Mouse (Mus musculus) myocyte (in vitro differentiated cells): Measurements from ENCODE around the gene AL732309.1. TPM values are rescaled to one million over a fixed set of nuclear protein-coding genes. Genes with fewer than 3 reads are reported as not detected.

Experiments used
- H3K27me3 ChIP-seq: one replicate; pipeline ENCODE4 v1.6.1; 2011; ENCODE audit not compliant: control insufficient read depth, insufficient read depth, insufficient read length
- H3K36me3 ChIP-seq: one replicate; pipeline ENCODE4 v1.6.1; 2011; ENCODE audit not compliant: control insufficient read depth, insufficient read depth
- H3K4me2 ChIP-seq: one replicate; pipeline ENCODE4 v1.6.1; 2011; ENCODE audit warnings: low read depth, control low read depth
- H3K4me3 ChIP-seq: one replicate; pipeline ENCODE4 v1.5.1; 2011; ENCODE audit warnings: mild to moderate bottlenecking, control low read depth, moderate library complexity
- H3K79me2 ChIP-seq: one replicate; pipeline ENCODE4 v1.6.1; 2011; ENCODE audit not compliant: control insufficient read depth, insufficient read depth
- H3ac ChIP-seq: one replicate; pipeline ENCODE4 v1.6.1; 2011; ENCODE audit not compliant: control insufficient read depth, insufficient read length
- CEBPB ChIP-seq: IDR thresholded peaks from 2 replicates; pipeline ENCODE4 v1.6.1; 2011; ENCODE audit warnings: mild to moderate bottlenecking, moderate library complexity; ENCODE audit not compliant: poor library complexity, insufficient read depth, severe bottlenecking
- E2F4 ChIP-seq: IDR thresholded peaks from one replicate; pipeline ENCODE4 v1.6.1; 2011; ENCODE audit warnings: mild to moderate bottlenecking, control low read depth, moderate library complexity; ENCODE audit not compliant: insufficient read depth
- MAX ChIP-seq: IDR thresholded peaks from one replicate; pipeline ENCODE4 v1.6.1; 2011; ENCODE audit warnings: low read depth, mild to moderate bottlenecking, control low read depth
- MYOD1 ChIP-seq, 3 experiments: IDR thresholded peaks; one replicate each; pipeline ENCODE4 v1.6.1; 2011; ENCODE audit warnings: control low read depth in 2 of 3, low read depth in 2 of 3, mild to moderate bottlenecking in 2 of 3, moderate library complexity in 1 of 3; ENCODE audit not compliant: insufficient read length in 2 of 3, control insufficient read depth in 1 of 3
- MYOG ChIP-seq, 3 experiments: IDR thresholded peaks; one replicate each; pipeline ENCODE4 v1.6.1; 2011; ENCODE audit warnings: control low read depth in 2 of 3, low read depth in 2 of 3, mild to moderate bottlenecking in 2 of 3; ENCODE audit not compliant: insufficient read length in 2 of 3, control insufficient read depth in 1 of 3, insufficient read depth in 1 of 3
- POLR2A ChIP-seq: IDR thresholded peaks from one replicate; pipeline ENCODE4 v1.6.1; 2011; ENCODE audit warnings: low read depth, mild to moderate bottlenecking, control low read depth, moderate library complexity; ENCODE audit not compliant: insufficient read length
- POLR2AphosphoS2 ChIP-seq: IDR thresholded peaks from one replicate; pipeline ENCODE4 v1.6.1; 2011; ENCODE audit warnings: low read depth, control low read depth; ENCODE audit not compliant: insufficient read length
- REST ChIP-seq: IDR thresholded peaks from one replicate; pipeline ENCODE4 v1.6.1; 2011; ENCODE audit warnings: mild to moderate bottlenecking, control low read depth, moderate library complexity; ENCODE audit not compliant: insufficient read depth, insufficient read length
- SRF ChIP-seq: IDR thresholded peaks from one replicate; pipeline ENCODE4 v1.6.1; 2011; ENCODE audit warnings: low read depth; ENCODE audit not compliant: control insufficient read depth, insufficient read length
- TCF12 ChIP-seq: IDR thresholded peaks from one replicate; pipeline ENCODE4 v1.6.1; 2011; ENCODE audit warnings: mild to moderate bottlenecking, control low read depth; ENCODE audit not compliant: poor library complexity, insufficient read depth, severe bottlenecking
- TCF3 ChIP-seq: IDR thresholded peaks from one replicate; pipeline ENCODE4 v1.6.1; 2011; ENCODE audit warnings: low read depth, control low read depth; ENCODE audit not compliant: insufficient read length
- USF1 ChIP-seq: IDR thresholded peaks from one replicate; pipeline ENCODE4 v1.6.1; 2011; ENCODE audit warnings: low read depth, mild to moderate bottlenecking, control low read depth, moderate library complexity
- polyA plus RNA-seq: library from polyadenylated mRNA; unstranded; fragments of >200 nt; fragmentation: generic; extraction: Trizol; gene quantifications from one replicate; pipeline ENCODE4 v1.2.1, GENCODE M21; 2012; ENCODE audit warnings: missing spikeins

The AL732309.1 gene
- polyA plus RNA-seq, 1 experiment = 4.5 TPM

GRCm38 (mm10) chr2:25267746-25268309 is 21.2 kb upstream of the AL732309.1 start:
- no peaks in the 10 kb centered on the region for H3K36me3 ChIP-seq
- peaks cover 23% of the 10 kb centered on the region for H3K79me2 ChIP-seq
- H3K4me2 ChIP-seq = peak overlapping the region; percentile 5
- no peak overlapping the region for H3K4me3 ChIP-seq
- H3ac ChIP-seq = no peak overlapping the region
- TF ChIP-seq TCF3 (no peak), MYOD1 (IDR thresholded peaks at IDR 0.05; ENCODE audit: control insufficient read depth in 1 of 3, insufficient read length in 2 of 3, low read depth in 2 of 3) (no peak), MAX (no peak), REST (no peak), POLR2AphosphoS2 (no peak), USF1 (no peak), CEBPB (no peak), E2F4 (no peak), SRF (no peak), MYOG (IDR thresholded peaks at IDR 0.05; ENCODE audit: control insufficient read depth in 1 of 3, insufficient read depth in 1 of 3, insufficient read length in 2 of 3, low read depth in 2 of 3) (no peak)
- no peaks in the 10 kb centered on the region for H3K27me3 ChIP-seq

- Histone ChIP-seq H3K27me3 (no peaks in the 10 kb centered on the region), H3ac (no peak overlapping the region), H3K4me3 (peak overlapping the region; percentile 28), H3K36me3 (no peaks in the 10 kb centered on the region), H3K79me2 (peaks cover 18% of the 10 kb centered on the region), H3K4me2 (peak overlapping the region; percentile 21)
- TF ChIP-seq USF1 (no peak), REST (no peak), MYOG (IDR thresholded peaks at IDR 0.05; ENCODE audit: control insufficient read depth in 1 of 3, insufficient read depth in 1 of 3, insufficient read length in 2 of 3, low read depth in 2 of 3) (peak in 1 of 3 experiments; percentile 60), TCF12 (no peak), MYOD1 (IDR thresholded peaks at IDR 0.05; ENCODE audit: control insufficient read depth in 1 of 3, insufficient read length in 2 of 3, low read depth in 2 of 3) (peak in 1 of 3 experiments; percentile 42)
Measured at GRCm38 (mm10) chr2:25267241-25267640, 20.6 kb upstream of the AL732309.1 start.

GRCm38 (mm10) chr2:25266720-25267119 is 20.1 kb upstream of the AL732309.1 start:
- Histone ChIP-seq H3K4me3 (peak overlapping the region; percentile 28), H3K4me2 (peak overlapping the region; percentile 77), H3K79me2 (peaks cover 16% of the 10 kb centered on the region), H3K36me3 (no peaks in the 10 kb centered on the region), H3ac (no peak overlapping the region), H3K27me3 (no peaks in the 10 kb centered on the region)
- TF ChIP-seq TCF12 (no peak), TCF3 (no peak), MYOD1 (IDR thresholded peaks at IDR 0.05; ENCODE audit: control insufficient read depth in 1 of 3, insufficient read length in 2 of 3, low read depth in 2 of 3) (peak in 1 of 3 experiments; percentile 26)

GRCm38 (mm10) chr2:25265897-25266656 is 19.4 kb upstream of the AL732309.1 start:
- Histone ChIP-seq H3K4me3 (peak overlapping the region; percentile 28), H3K27me3 (no peaks in the 10 kb centered on the region), H3K79me2 (peaks cover 10% of the 10 kb centered on the region), H3ac (no peak overlapping the region), H3K4me2 (peak overlapping the region; percentile 77), H3K36me3 (no peaks in the 10 kb centered on the region)
- TF ChIP-seq TCF12 = no peak
- TF ChIP-seq TCF3 = no peak
- TF ChIP-seq POLR2A = no peak
- no peak for TF ChIP-seq MAX
- no peak for TF ChIP-seq REST
- no peak for TF ChIP-seq E2F4
- TF ChIP-seq USF1 = no peak
- TF ChIP-seq MYOD1 (IDR thresholded peaks at IDR 0.05; ENCODE audit: control insufficient read depth in 1 of 3, insufficient read length in 2 of 3, low read depth in 2 of 3) = peak in 1 of 3 experiments; percentile 65
- no peak for TF ChIP-seq SRF
- TF ChIP-seq MYOG (IDR thresholded peaks at IDR 0.05; ENCODE audit: control insufficient read depth in 1 of 3, insufficient read depth in 1 of 3, insufficient read length in 2 of 3, low read depth in 2 of 3) = peak in 1 of 3 experiments; percentile 61
- no peak for TF ChIP-seq CEBPB
- TF ChIP-seq POLR2AphosphoS2 = no peak

GRCm38 (mm10) chr2:25264851-25265250 is 18.2 kb upstream of the AL732309.1 start:
- H3K4me3 ChIP-seq = peak overlapping the region; percentile 28
- no peaks in the 10 kb centered on the region for H3K36me3 ChIP-seq
- no peak for TF ChIP-seq POLR2A
- no peak for TF ChIP-seq TCF3
- no peak for TF ChIP-seq E2F4
- TF ChIP-seq POLR2AphosphoS2 = no peak
- TF ChIP-seq CEBPB = no peak
- TF ChIP-seq USF1 = no peak
- TF ChIP-seq MYOD1 (IDR thresholded peaks at IDR 0.05; ENCODE audit: control insufficient read depth in 1 of 3, insufficient read length in 2 of 3, low read depth in 2 of 3) = no peak
- TF ChIP-seq REST = no peak
- TF ChIP-seq SRF = no peak
- no peak for TF ChIP-seq TCF12
- no peak for TF ChIP-seq MAX
- no peak for TF ChIP-seq MYOG (IDR thresholded peaks at IDR 0.05; ENCODE audit: control insufficient read depth in 1 of 3, insufficient read depth in 1 of 3, insufficient read length in 2 of 3, low read depth in 2 of 3)
- H3K79me2 ChIP-seq = no peaks in the 10 kb centered on the region
- no peak overlapping the region for H3ac ChIP-seq
- H3K4me2 ChIP-seq = peak overlapping the region; percentile 77
- no peaks in the 10 kb centered on the region for H3K27me3 ChIP-seq
